Mouse (Mus musculus) adrenal gland, adult (tissue): ENCODE results near the gene Nrn1l.

Source experiments
- DNase-seq, 2 experiments: peaks; one replicate each; pipeline ENCODE4 v3.0.0; 2022 to 2023; ENCODE audit warnings: low spot score in 1 of 2; ENCODE audit not compliant: inconsistent age in 2 of 2

Nrn1l gene

GRCm38 (mm10) chr8:105943321-105943739 lies 50.0 kb downstream of the Nrn1l start, which contains the start of gene Lcat:
Lcat (minus strand) TSS chr8:105943382.
- DNase-seq = no peak
